Mouse (Mus musculus): ENCODE results near the gene Dlgap1. TPM values are rescaled to one million over a fixed set of nuclear protein-coding genes. Genes with fewer than 3 reads are reported as not detected.
A peak's percentile ranks its signal among the peaks of the same experiment; 100 is the strongest.

The Dlgap1 gene
- polyA plus RNA-seq, 1 experiment from 2014 or later, result 2.4 TPM

- peaks cover 33% of the 10 kb centered on the region for H3K4me1 ChIP-seq (replicated peaks)
- peak overlapping the region; percentile 54 for H3K4me3 ChIP-seq
- H3K27me3 ChIP-seq (ENCODE audit: insufficient read depth, poor library complexity, severe bottlenecking), result peaks cover 32% of the 10 kb centered on the region
- H3K36me3 ChIP-seq, result no peaks in the 10 kb centered on the region
- WGBS, result 54% methylated on average over 7 of the region's 7 CpGs
- H3K27ac ChIP-seq, result peak overlapping the region; percentile 87
- no peak for DNase-seq (ENCODE audit: low spot score)
- H3K9me3 ChIP-seq, result no peaks in the 10 kb centered on the region
Measured at GRCm38 (mm10) chr17:70754638-70755037, 785.8 kb downstream of the Dlgap1 start.

GRCm38 (mm10) chr17:70755039-70755668 lies 786.3 kb downstream of the Dlgap1 start:
- H3K27me3 ChIP-seq (ENCODE audit: insufficient read depth, poor library complexity, severe bottlenecking), result peaks cover 30% of the 10 kb centered on the region
- peak; percentile 90 for DNase-seq (ENCODE audit: low spot score)
- under 1% methylated on average over 22 of the region's 22 CpGs for WGBS
- no peaks in the 10 kb centered on the region for H3K9me3 ChIP-seq
- H3K27ac ChIP-seq, result peak overlapping the region; percentile 87
- H3K4me3 ChIP-seq, result peak overlapping the region; percentile 54
- no peaks in the 10 kb centered on the region for H3K36me3 ChIP-seq
- peaks cover 33% of the 10 kb centered on the region for H3K4me1 ChIP-seq (replicated peaks)

- H3K4me3 ChIP-seq, result peak overlapping the region; percentile 54
- peak; percentile 52 for DNase-seq (ENCODE audit: low spot score)
- H3K27ac ChIP-seq, result peak overlapping the region; percentile 87
- H3K4me1 ChIP-seq (replicated peaks), result peaks cover 29% of the 10 kb centered on the region
- WGBS, result 7% methylated on average over 14 of the region's 14 CpGs
- no peaks in the 10 kb centered on the region for H3K36me3 ChIP-seq
- H3K27me3 ChIP-seq (ENCODE audit: insufficient read depth, poor library complexity, severe bottlenecking), result peaks cover 25% of the 10 kb centered on the region
- no peaks in the 10 kb centered on the region for H3K9me3 ChIP-seq
Measured at GRCm38 (mm10) chr17:70755669-70756263, 786.9 kb downstream of the Dlgap1 start.

- Histone ChIP-seq H3K4me3 (no peak overlapping the region), H3K9me3 (no peaks in the 10 kb centered on the region), H3K4me1 (replicated peaks) (no peaks in the 10 kb centered on the region), H3K27me3 (ENCODE audit: insufficient read depth, poor library complexity, severe bottlenecking) (no peaks in the 10 kb centered on the region), H3K36me3 (no peaks in the 10 kb centered on the region), H3K27ac (no peak overlapping the region)
- no peak for DNase-seq (ENCODE audit: low spot score)
- 93% methylated on average over 7 of the region's 7 CpGs for WGBS
Measured at GRCm38 (mm10) chr17:70762001-70762400, 793.1 kb downstream of the Dlgap1 start.

- no peak overlapping the region for H3K4me3 ChIP-seq
- H3K9me3 ChIP-seq, result no peaks in the 10 kb centered on the region
- 87% methylated on average over 10 of the region's 10 CpGs for WGBS
- no peaks in the 10 kb centered on the region for H3K27me3 ChIP-seq (ENCODE audit: insufficient read depth, poor library complexity, severe bottlenecking)
- no peak for DNase-seq (ENCODE audit: low spot score)
- H3K27ac ChIP-seq, result no peak overlapping the region
- no peaks in the 10 kb centered on the region for H3K4me1 ChIP-seq (replicated peaks)
- H3K36me3 ChIP-seq, result no peaks in the 10 kb centered on the region
Measured at GRCm38 (mm10) chr17:70762634-70763033, 793.8 kb downstream of the Dlgap1 start.

- no peak for DNase-seq (ENCODE audit: low spot score)
- Histone ChIP-seq H3K36me3 (no peaks in the 10 kb centered on the region), H3K4me3 (no peak overlapping the region), H3K27ac (no peak overlapping the region), H3K27me3 (ENCODE audit: insufficient read depth, poor library complexity, severe bottlenecking) (no peaks in the 10 kb centered on the region), H3K9me3 (no peaks in the 10 kb centered on the region), H3K4me1 (replicated peaks) (no peaks in the 10 kb centered on the region)
- 96% methylated on average over 9 of the region's 9 CpGs for WGBS
Measured at GRCm38 (mm10) chr17:70765337-70765736, 796.5 kb downstream of the Dlgap1 start.

GRCm38 (mm10) chr17:70765976-70766375 lies 797.1 kb downstream of the Dlgap1 start:
- no peak overlapping the region for H3K27ac ChIP-seq
- no peaks in the 10 kb centered on the region for H3K4me1 ChIP-seq (replicated peaks)
- WGBS, result 91% methylated on average over 18 of the region's 18 CpGs
- H3K36me3 ChIP-seq, result no peaks in the 10 kb centered on the region
- DNase-seq (ENCODE audit: low spot score), result no peak
- H3K4me3 ChIP-seq, result no peak overlapping the region
- no peaks in the 10 kb centered on the region for H3K27me3 ChIP-seq (ENCODE audit: insufficient read depth, poor library complexity, severe bottlenecking)
- no peaks in the 10 kb centered on the region for H3K9me3 ChIP-seq

- Histone ChIP-seq H3K4me1 (replicated peaks) (peaks cover 15% of the 10 kb centered on the region), H3K36me3 (no peaks in the 10 kb centered on the region), H3K27ac (peak overlapping the region; percentile 17), H3K9me3 (no peaks in the 10 kb centered on the region), H3K27me3 (ENCODE audit: insufficient read depth, poor library complexity, severe bottlenecking) (no peaks in the 10 kb centered on the region), H3K4me3 (no peak overlapping the region)
- 5% methylated on average over 10 of the region's 10 CpGs for WGBS
- DNase-seq (ENCODE audit: low spot score), result no peak
Measured at GRCm38 (mm10) chr17:70772120-70772899, 803.4 kb downstream of the Dlgap1 start.

- no peak for DNase-seq (ENCODE audit: low spot score)
- H3K36me3 ChIP-seq, result no peaks in the 10 kb centered on the region
- no peak overlapping the region for H3K27ac ChIP-seq
- H3K27me3 ChIP-seq (ENCODE audit: insufficient read depth, poor library complexity, severe bottlenecking), result no peaks in the 10 kb centered on the region
- WGBS, result 27% methylated on average over 7 of the region's 7 CpGs
- H3K4me3 ChIP-seq, result no peak overlapping the region
- H3K4me1 ChIP-seq (replicated peaks), result peaks cover 31% of the 10 kb centered on the region
- no peaks in the 10 kb centered on the region for H3K9me3 ChIP-seq
Measured at GRCm38 (mm10) chr17:70779770-70780169, 810.9 kb downstream of the Dlgap1 start.

- peak; percentile 52 for DNase-seq (ENCODE audit: low spot score)
- Histone ChIP-seq H3K4me1 (replicated peaks) (peaks cover 31% of the 10 kb centered on the region), H3K27ac (peak overlapping the region; percentile 85), H3K36me3 (no peaks in the 10 kb centered on the region), H3K9me3 (no peaks in the 10 kb centered on the region), H3K4me3 (0 out of 2 replicates have a peak overlapping the region, but pooled peaks have one; percentile 1), H3K27me3 (ENCODE audit: insufficient read depth, poor library complexity, severe bottlenecking) (no peaks in the 10 kb centered on the region)
- WGBS, result 35% methylated on average over 18 of the region's 18 CpGs
Measured at GRCm38 (mm10) chr17:70780726-70781689, 812.1 kb downstream of the Dlgap1 start.

- peaks cover 31% of the 10 kb centered on the region for H3K4me1 ChIP-seq (replicated peaks)
- no peak overlapping the region for H3K4me3 ChIP-seq
- H3K27ac ChIP-seq, result no peak overlapping the region
- no peaks in the 10 kb centered on the region for H3K36me3 ChIP-seq
- 93% methylated on average over 3 of the region's 3 CpGs for WGBS
- H3K27me3 ChIP-seq (ENCODE audit: insufficient read depth, poor library complexity, severe bottlenecking), result no peaks in the 10 kb centered on the region
- DNase-seq (ENCODE audit: low spot score), result no peak
- H3K9me3 ChIP-seq, result no peaks in the 10 kb centered on the region
Measured at GRCm38 (mm10) chr17:70783273-70783672, 814.4 kb downstream of the Dlgap1 start.

GRCm38 (mm10) chr17:70787366-70787765 lies 818.5 kb downstream of the Dlgap1 start:
- Histone ChIP-seq H3K27me3 (ENCODE audit: insufficient read depth, poor library complexity, severe bottlenecking) (no peaks in the 10 kb centered on the region), H3K4me1 (replicated peaks) (peaks cover 4% of the 10 kb centered on the region; the same call in 1 of the 2 replicates), H3K27ac (no peak overlapping the region), H3K36me3 (no peaks in the 10 kb centered on the region), H3K4me3 (no peak overlapping the region), H3K9me3 (no peaks in the 10 kb centered on the region)
- no peak for DNase-seq (ENCODE audit: low spot score)
- 88% methylated on average over 2 of the region's 2 CpGs for whole genome bisulfite sequencing
